Mouse (Mus musculus): ENCODE data around the gene Rpl36al. TPM values are rescaled to one million over a fixed set of nuclear protein-coding genes. Genes with fewer than 3 reads are reported as not detected.

Rpl36al gene
- 316 and 600 TPM in 2 replicates for polyA plus RNA-seq (2012; rRNA removed)
- polyA plus RNA-seq (2014; fragmentation: Nextera tagmentation; extraction: Ambion mirVana), result 586 and 646 TPM in 2 replicates

DNA sequence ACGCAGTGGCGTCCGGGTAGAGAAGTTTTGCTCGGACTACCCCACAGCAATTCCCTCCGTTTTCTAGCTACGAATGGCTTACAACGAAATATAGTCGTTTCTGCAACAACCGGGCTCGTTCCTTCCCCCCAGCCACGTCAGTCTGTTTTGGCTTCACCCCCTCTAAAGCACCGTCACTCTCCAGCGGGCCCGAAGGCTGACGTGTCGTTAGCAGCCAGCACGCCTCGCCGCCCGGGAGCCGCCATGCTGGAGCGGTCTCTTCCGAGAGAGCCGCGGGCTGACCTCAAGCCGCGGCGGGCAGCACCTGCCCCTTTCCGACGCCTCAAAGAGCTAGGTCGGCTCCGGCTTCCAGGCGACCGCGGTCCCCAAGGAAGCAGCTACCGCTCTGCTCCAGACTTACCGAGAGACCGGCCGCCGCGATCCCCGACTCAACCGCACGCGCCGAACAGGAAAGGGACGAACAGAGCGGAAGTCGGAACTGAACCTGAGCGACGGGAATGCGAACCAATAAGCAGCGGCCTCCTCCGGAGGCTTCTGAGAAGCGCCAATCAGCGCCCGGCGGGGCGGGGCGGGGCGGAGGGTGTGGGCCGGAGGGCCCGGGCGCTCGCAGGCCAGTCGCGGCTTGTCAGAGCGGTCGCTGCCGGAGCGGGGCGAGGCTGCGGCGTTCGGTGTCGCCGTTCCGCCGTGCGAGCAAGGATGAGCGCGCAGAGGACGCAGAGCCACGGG lies at the start of gene Rpl36al, which contains the start of gene Mgat2:
TSS of gene Rpl36al (minus strand) at position 501 of the 726 bp plus-strand sequence.
TSS of gene Mgat2 (plus strand) at position 575 of the 726 bp plus-strand sequence.
- TF ChIP-seq POLR2A (IDR thresholded peaks at IDR 0.05; ENCODE audit: borderline replicate concordance, extremely low read depth, insufficient read depth, insufficient read length), result peak; percentile 95; the same call in 1 of the 2 replicates

DNA sequence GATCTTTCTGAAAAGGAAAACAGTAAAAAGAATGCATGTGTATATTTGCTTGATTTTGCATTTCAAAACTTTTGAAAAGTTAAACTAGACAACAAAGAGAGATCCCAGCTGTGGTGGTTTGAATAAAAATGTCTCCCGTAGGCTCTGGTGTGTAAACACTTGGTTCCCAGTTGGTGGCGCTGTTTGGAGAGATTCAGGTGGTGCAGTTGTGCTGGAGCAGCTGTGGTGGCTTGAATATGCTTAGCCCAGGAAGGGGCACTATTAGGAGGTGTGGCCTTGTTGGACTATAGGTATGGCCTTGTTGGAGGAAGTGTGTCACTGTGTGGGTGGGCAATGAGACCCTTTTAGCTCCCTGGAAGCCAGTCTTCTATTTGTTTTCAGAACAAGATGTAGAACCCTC lies 45.4 kb upstream of the Rpl36al start:
- 65% methylated on average over 2 of the region's 2 CpGs for WGBS

More for the DNA sequence above, at the start of gene Rpl36al, which contains the start of gene Mgat2:
- H3K4me3 ChIP-seq (replicated peaks; ENCODE audit: low read length), result peak within 1 kb of the TSS; percentile 65
- H3K4me1 ChIP-seq (ENCODE audit: control insufficient read depth, insufficient read depth, low read length), result peaks cover 13% of the 10 kb centered on the region
- no peaks in the 10 kb centered on the region for H3K9me3 ChIP-seq (ENCODE audit: control insufficient read depth, low read length)
- H3K4me2 ChIP-seq (replicated peaks; ENCODE audit: low read depth, low read length, severe bottlenecking), result peak within 1 kb of the TSS; percentile 89
- no peaks in the 10 kb centered on the region for H3K27me3 ChIP-seq (ENCODE audit: control insufficient read depth, insufficient read depth, low read length)
- peak; percentile 100 for DNase-seq (ENCODE audit: low spot score)
- peak within 1 kb of the TSS; percentile 90 for H3K9ac ChIP-seq (ENCODE audit: low read depth, low read length, severe bottlenecking)
- ATAC-seq (ENCODE audit: low FRiP score, low read depth), result peak; percentile 99
- peaks cover 35% of the 10 kb centered on the region for H3K36me3 ChIP-seq (ENCODE audit: control insufficient read depth, insufficient read depth, low read length)
- H3K27ac ChIP-seq (replicated peaks; ENCODE audit: low read depth, low read length), result peak within 1 kb of the TSS; percentile 80
- WGBS, result under 1% methylated on average over 62 of the region's 84 CpGs

DNA sequence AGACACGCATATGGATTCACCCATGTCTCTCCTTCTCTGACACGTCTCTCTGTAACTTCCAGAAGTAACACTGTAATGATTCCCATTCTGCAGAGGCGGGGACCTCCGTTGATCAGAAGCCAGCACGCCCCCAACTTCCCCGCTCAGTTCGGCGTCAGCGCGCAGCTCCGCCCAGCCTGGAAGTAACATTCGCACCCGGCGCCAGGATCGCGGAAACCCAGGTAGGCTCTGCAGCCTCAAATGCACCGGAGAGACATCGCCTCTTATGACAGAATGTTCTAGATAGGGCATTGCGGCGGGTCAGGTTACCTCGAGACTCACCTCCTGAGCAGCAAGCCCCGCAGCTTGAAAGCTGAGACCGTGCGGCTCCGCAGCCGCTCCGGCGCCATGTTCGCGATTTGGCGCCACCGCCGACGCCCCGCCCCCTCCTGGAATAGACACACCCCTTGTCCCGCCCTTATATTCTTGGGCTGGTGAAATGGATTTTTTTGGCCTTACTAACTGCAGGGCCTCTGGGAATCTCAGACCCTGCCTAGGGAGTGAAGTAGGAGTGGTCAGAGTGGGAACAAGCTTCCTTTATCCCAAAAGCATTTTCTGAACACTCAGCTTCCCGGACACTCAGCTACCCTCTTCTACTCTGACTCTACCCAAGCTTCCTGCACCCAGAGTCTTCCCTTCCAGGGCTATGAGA lies 44.0 kb upstream of the Rpl36al start, which contains the start of gene Pole2:
TSS of gene Pole2 (minus strand) at position 420 of the 691 bp plus-strand sequence.
- peak within 1 kb of the TSS; percentile 87 for H3K27ac ChIP-seq (replicated peaks; ENCODE audit: low read depth, low read length)
- DNase-seq (ENCODE audit: low spot score) (peak; percentile 87), ATAC-seq (ENCODE audit: low FRiP score, low read depth) (peak; percentile 97)
- H3K4me2 ChIP-seq (replicated peaks; ENCODE audit: low read depth, low read length, severe bottlenecking), result peak within 1 kb of the TSS; percentile 50
- TF ChIP-seq POLR2A (IDR thresholded peaks at IDR 0.05; ENCODE audit: borderline replicate concordance, extremely low read depth, insufficient read depth, insufficient read length), result peak; percentile 44; the same call in 1 of the 2 replicates
- peak within 1 kb of the TSS; percentile 51 for H3K4me3 ChIP-seq (replicated peaks; ENCODE audit: low read length)
- peaks cover 10% of the 10 kb centered on the region; the same call in 1 of the 2 replicates for H3K4me1 ChIP-seq (ENCODE audit: control insufficient read depth, insufficient read depth, low read length)
- H3K9me3 ChIP-seq (ENCODE audit: control insufficient read depth, low read length), result no peaks in the 10 kb centered on the region
- H3K36me3 ChIP-seq (ENCODE audit: control insufficient read depth, insufficient read depth, low read length), result peaks cover 8% of the 10 kb centered on the region
- peak within 1 kb of the TSS; percentile 60 for H3K9ac ChIP-seq (ENCODE audit: low read depth, low read length, severe bottlenecking)
- no peaks in the 10 kb centered on the region for H3K27me3 ChIP-seq (ENCODE audit: control insufficient read depth, insufficient read depth, low read length)
- under 1% methylated on average over 37 of the region's 37 CpGs for WGBS

More for the DNA sequence above, 45.4 kb upstream of the Rpl36al start:
- no peak overlapping the region for H3K4me3 ChIP-seq (replicated peaks; ENCODE audit: low read length)
- H3K36me3 ChIP-seq (ENCODE audit: control insufficient read depth, insufficient read depth, low read length), result peaks cover 5% of the 10 kb centered on the region; the same call in 1 of the 2 replicates
- no peak overlapping the region for H3K4me2 ChIP-seq (replicated peaks; ENCODE audit: low read depth, low read length, severe bottlenecking)
- H3K27me3 ChIP-seq (ENCODE audit: control insufficient read depth, insufficient read depth, low read length), result no peaks in the 10 kb centered on the region
- DNase-seq (ENCODE audit: low spot score) (no peak), ATAC-seq (ENCODE audit: low FRiP score, low read depth) (no peak)
- no peak overlapping the region for H3K27ac ChIP-seq (replicated peaks; ENCODE audit: low read depth, low read length)
- no peak overlapping the region for H3K9ac ChIP-seq (ENCODE audit: low read depth, low read length, severe bottlenecking)
- TF ChIP-seq POLR2A (IDR thresholded peaks at IDR 0.05; ENCODE audit: borderline replicate concordance, extremely low read depth, insufficient read depth, insufficient read length), result no peak
- peaks cover 10% of the 10 kb centered on the region; the same call in 1 of the 2 replicates for H3K4me1 ChIP-seq (ENCODE audit: control insufficient read depth, insufficient read depth, low read length)
- no peaks in the 10 kb centered on the region for H3K9me3 ChIP-seq (ENCODE audit: control insufficient read depth, low read length)

DNA sequence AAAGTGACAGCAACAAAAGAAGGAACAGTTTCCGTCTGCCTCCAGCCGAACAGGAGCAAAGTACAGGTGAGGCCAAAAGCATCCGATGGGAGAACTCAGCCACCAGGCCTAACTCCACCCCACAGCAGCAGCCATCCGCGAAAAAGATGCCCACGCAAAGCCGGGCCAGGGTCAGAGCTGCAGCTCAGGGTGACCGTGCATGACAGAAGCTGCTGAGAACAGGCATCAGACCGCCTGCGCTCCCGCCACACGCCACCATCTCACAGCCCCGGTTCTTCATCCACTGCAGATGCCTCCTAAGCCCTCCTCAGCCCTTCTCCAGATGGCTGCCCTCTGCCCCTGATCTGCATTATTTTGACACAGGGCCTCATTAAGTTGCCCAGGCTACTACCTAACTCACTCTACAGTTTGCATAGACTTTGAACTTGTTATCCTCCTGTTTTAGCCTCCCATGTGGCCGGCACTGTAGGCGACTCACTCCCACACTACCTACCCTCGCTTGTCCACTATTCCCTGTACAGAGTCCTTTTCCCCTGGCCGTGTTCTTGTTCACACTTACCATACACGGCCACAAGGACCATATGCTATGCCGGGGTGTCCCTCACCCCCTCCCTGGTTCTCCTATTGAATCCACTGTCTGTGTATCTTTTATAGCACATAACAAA lies 36.9 kb upstream of the Rpl36al start:
- Histone ChIP-seq H3K9ac (ENCODE audit: low read depth, low read length, severe bottlenecking) (no peak overlapping the region), H3K9me3 (ENCODE audit: control insufficient read depth, low read length) (no peaks in the 10 kb centered on the region), H3K27me3 (ENCODE audit: control insufficient read depth, insufficient read depth, low read length) (no peaks in the 10 kb centered on the region), H3K4me3 (replicated peaks; ENCODE audit: low read length) (no peak overlapping the region), H3K4me2 (replicated peaks; ENCODE audit: low read depth, low read length, severe bottlenecking) (no peak overlapping the region), H3K4me1 (ENCODE audit: control insufficient read depth, insufficient read depth, low read length) (no peaks in the 10 kb centered on the region), H3K36me3 (ENCODE audit: control insufficient read depth, insufficient read depth, low read length) (peaks cover 58% of the 10 kb centered on the region), H3K27ac (replicated peaks; ENCODE audit: low read depth, low read length) (no peak overlapping the region)
- DNase-seq (ENCODE audit: low spot score) (no peak), ATAC-seq (ENCODE audit: low FRiP score, low read depth) (no peak)
- TF ChIP-seq POLR2A (IDR thresholded peaks at IDR 0.05; ENCODE audit: borderline replicate concordance, extremely low read depth, insufficient read depth, insufficient read length), result no peak
- WGBS, result 92% methylated on average over 19 of the region's 19 CpGs

DNA sequence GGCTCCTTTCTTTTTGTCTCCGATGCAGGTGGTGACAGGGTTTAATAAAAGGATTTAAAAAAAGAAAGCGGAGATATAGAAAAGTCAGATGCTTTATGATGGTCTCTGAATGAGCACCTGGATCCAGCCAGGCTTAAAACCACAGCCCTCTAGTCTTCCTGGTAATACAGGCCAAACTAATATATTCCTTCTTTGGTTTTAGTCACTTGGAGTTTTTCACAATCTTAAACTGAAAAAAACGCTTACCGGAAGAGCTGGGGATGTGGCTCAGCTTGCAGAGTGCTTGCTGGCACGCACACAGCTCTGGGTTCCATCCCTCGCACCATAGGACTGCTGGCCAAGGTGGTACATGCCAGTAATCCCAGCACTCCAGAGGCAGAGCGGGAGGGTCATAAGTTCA lies 32.7 kb upstream of the Rpl36al start:
- DNase-seq (ENCODE audit: low spot score) (no peak), ATAC-seq (ENCODE audit: low FRiP score, low read depth) (no peak)
- Histone ChIP-seq H3K4me2 (replicated peaks; ENCODE audit: low read depth, low read length, severe bottlenecking) (no peak overlapping the region), H3K27ac (replicated peaks; ENCODE audit: low read depth, low read length) (no peak overlapping the region), H3K36me3 (ENCODE audit: control insufficient read depth, insufficient read depth, low read length) (peaks cover 76% of the 10 kb centered on the region), H3K9me3 (ENCODE audit: control insufficient read depth, low read length) (no peaks in the 10 kb centered on the region), H3K4me3 (replicated peaks; ENCODE audit: low read length) (no peak overlapping the region), H3K9ac (ENCODE audit: low read depth, low read length, severe bottlenecking) (no peak overlapping the region), H3K4me1 (ENCODE audit: control insufficient read depth, insufficient read depth, low read length) (no peaks in the 10 kb centered on the region), H3K27me3 (ENCODE audit: control insufficient read depth, insufficient read depth, low read length) (no peaks in the 10 kb centered on the region)
- no peak for TF ChIP-seq POLR2A (IDR thresholded peaks at IDR 0.05; ENCODE audit: borderline replicate concordance, extremely low read depth, insufficient read depth, insufficient read length)
- 95% methylated on average over 7 of the region's 7 CpGs for WGBS
